Mouse (Mus musculus): ENCODE data around the gene Mgat3.

Mgat3 gene

DNA sequence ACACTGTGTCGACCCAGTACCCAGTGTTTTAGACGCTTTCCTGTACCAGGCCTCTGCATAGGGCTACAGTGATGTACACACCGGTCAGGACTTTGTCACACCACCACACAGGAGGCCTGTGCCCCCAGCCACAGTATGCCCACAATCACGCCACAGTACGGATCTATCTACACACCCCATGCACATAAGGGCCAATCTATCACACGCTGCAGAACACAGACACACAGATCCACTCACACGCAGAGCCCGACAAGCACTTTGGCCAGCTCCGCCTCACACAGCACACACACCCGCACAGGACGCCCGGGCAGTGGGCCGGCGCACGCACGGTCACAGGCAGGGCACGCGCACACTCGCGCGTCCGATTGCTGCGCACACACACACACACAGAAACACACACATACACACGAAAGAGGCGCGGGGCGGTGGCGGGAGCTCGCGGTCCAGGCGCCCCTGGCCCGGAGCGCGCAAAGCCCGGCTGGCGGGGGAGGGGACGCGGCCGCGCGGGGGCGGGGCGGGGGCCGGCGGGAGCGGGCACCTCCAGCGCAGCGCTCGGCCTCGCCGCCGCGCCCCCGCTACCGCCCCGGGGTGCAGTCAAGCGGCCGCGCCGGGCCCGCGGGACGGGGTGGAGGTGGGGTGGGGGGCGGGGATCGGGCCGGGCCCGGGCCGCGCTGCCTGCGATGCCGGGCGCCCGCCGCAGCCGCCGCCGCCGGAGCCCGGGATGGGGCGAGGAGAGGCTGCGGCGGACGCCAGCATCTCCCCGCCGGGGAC is at the start of gene Mgat3:
TSS of gene Mgat3 (plus strand) at position 721 of the 771 bp plus-strand sequence.
- DNase-seq: peak in 1 of 2 experiments; percentile 35

DNA sequence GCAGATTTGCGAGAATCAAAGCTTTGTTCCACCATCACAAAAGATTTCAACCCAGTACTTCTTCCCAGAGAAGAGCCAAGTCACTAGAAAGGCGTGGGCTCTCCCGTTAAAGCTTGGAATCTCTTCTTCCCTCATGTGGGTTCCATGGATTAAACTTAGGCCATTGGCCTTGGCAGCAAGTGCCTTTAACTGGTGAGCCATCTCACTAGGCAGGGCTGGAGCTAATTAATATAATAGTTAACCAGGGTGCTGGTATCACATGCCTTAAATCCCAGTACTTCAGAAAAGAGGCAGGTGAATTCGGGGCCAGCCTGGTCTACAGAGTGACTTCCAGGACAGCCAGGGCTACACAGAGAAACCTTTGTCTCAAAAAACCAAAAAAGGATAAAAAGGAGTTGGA is 48.9 kb upstream of the Mgat3 start:
- no peak for DNase-seq

DNA sequence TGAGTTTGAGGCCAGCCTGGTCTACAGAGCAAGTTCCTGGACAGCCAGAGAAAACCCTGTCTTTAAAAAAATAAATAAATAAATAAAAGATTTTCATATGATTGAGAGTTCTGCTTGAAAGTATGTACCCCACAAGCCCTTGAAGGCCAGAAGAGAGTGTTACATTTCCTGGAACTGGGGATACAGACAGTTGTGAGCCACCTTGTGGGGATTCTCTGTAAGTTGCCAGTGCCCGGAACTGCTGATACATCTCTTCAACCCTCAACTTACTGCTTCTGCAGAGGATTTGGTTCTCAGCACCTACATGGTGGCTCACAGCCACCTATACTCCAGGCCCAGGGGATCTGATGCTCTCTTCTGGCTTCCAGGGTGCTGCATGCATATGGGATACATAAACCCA is 46.3 kb upstream of the Mgat3 start:
- DNase-seq: no peak

DNA sequence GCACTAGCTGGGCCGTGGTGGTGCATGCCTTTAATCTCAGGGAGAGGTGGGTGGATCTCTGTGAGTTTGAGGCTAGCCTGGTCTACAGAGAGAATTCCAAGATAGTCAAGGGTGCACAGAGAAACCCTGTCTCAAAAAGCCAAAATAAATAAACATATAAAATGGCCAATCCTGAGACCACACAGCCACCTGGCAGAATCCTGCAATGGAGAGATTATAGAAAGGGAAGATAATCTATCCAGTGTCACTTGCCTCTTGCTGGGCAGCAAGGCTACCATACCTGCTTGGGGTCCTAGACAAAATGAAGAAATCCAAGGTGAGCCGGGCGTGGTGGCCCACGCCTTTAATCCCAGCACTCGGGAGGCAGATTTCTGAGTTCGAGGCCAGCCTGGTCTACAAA is 43.5 kb upstream of the Mgat3 start:
- DNase-seq: no peak

DNA sequence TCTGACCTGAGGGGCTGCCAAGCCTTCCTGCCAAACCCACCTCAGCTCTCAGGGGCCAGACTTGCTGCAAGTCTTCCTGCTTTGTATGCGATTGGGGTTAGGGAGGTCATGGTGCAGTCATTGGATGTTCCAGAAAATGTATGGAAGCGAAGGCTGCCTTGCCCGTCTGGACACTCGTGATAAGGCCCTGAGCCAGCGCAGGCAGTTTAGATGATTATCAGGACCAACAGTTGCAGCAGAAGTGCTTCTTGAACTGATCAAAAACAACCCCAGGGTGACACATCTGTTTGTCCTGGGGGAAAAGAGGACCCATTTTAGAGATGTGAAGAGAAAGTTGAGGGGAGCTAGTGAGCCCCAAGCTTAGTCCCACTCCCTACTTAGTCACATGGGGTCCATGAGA is 42.8 kb upstream of the Mgat3 start:
- no peak for DNase-seq

DNA sequence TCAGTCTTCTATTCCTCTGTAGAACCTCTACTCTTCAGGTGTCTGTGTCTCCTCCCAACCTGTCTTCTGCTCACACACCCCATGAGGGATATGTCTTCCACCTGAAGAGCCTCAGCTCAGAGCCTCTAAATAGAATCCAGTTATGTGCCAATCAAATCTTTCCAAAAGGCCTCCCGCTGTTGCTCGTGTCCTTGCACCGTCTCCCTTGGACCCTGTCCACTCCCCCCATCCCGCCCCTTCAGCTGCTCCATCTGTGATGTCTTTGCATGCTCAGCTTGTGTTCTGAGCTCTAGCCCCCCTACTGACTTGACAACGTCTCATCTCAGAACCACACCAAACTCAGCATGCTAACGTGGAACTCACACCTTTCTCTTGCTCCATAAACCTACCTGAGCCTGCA is 42.1 kb upstream of the Mgat3 start:
- DNase-seq: no peak

DNA sequence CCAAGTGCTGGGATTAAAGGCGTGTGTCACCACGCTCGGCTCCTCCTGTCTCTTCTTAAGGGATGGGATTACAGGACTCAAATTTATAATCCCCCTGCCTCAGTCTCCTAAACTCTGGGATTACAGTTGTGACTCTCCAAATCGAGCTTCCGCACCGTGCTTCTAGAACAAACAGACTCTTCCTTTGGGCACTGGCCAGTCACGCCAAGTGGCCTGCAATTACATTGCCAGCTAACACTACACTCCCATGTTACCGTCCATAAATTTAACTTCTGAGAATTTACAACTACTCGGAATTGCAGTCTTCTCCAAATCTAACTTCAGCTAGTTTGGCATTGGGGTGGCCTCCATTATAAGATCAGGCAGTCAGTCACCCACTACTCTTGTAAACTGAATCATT is 41.1 kb upstream of the Mgat3 start:
- DNase-seq: no peak

DNA sequence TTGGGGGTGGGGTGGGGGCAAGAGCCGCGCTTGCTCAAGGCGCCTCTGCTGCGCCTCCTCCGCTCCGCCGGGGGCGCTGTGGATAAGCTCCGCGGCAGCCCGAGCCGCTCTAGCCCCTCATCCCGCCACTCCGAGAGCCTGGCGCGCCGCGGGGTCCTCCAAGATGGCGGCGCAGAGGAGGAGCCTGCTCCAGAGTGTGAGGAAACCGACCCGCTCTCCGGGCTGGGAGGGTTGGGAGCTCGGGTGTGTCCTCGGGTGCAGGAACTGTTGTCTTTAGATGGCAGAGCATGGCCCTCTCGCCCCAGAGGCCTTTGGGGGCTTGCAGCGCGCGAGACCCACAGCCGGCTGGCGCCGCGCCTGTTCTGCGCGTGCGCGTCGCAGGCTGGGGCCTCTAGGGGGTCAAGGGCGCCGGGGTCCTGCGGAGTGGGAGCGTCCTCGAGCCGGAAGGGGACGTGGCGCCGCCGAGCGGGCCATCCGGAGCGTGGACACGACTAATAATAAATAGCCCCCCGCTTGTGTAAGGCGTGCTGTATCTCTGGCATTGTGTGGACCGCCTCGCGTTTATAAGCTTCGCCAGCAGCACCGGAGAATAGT is 40.4 kb upstream of the Mgat3 start, which contains the start of gene Tab1:
TSS of gene Tab1 (plus strand) at position 135 of the 594 bp plus-strand sequence.
- peak; percentile 89 to 92 for DNase-seq

DNA sequence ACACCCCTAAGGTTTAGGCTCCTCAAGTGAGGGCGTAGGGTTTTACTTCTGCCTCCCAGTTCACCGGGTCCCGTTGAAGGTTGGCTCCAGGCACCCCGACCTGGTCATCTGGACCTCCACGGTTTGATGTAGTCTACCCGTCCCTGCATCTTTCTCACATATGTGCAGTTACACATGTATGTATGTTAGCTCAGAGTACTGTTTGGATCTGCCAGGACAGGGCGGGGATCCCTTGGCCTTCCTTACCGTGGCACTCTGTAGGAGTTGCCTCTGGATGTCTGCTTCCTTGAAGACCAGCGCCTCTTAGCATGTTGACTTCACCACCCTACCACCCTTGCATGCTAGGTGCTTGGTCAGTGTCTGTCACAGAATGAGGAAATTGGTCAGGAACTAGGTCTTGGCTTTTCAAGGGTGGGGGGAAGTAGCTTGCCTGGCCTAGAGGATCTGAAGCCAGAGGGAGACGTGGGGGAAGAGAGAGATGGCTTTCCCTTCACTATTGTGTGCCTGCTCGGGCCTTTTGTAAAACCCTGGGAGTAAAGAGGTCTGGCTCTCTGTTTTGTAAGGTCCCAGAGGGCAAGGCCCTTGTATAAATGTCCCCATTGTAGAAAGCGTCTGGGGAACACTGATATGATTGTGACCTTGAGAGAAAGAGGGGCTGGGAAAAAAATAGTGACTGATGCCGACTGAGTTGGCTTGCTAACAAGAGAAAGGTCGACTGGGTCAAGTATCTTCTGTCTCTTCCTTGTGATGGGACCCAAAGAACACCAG is 39.7 kb upstream of the Mgat3 start:
- peak; percentile 23 to 30 for DNase-seq

DNA sequence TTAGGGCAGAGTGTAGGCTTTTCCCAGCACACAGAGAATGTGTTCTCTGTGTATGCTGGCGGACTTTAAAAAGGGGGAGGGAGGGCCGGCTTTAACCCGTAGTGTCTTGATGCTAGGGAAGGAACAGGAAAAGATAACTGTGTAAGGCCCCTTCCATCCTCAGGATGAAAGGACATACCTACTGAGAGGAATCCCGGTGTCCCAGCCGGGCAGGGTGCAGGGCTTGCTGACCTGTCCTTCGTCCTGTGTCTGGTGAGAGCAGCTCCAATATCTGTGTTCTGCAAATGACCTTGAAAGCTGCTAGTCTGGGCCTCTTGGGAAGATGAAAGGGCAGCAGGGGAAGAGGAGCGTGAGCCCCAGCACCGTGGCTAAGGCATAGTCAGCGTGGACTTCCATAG is 39.1 kb upstream of the Mgat3 start:
- no peak for DNase-seq

DNA sequence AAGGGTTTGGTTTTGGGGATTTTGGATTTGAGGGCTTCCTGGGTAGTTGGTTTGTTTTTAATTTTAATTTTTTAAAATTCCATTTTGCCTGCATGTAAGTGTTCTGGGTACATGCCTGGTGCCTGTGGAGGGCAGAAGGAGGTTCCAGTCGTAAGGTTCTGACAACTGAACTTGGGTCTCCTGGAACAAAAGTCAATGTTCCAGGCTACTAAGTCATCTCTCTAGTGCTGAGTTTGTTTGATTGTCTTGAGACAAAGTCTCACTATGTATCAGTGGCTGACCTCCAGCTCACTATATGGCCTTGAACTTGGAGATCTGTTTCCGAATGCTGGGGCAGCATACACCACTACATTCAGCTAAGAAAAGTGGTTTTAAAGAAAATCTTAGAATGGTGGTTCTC is 38.0 kb upstream of the Mgat3 start:
- no peak for DNase-seq

DNA sequence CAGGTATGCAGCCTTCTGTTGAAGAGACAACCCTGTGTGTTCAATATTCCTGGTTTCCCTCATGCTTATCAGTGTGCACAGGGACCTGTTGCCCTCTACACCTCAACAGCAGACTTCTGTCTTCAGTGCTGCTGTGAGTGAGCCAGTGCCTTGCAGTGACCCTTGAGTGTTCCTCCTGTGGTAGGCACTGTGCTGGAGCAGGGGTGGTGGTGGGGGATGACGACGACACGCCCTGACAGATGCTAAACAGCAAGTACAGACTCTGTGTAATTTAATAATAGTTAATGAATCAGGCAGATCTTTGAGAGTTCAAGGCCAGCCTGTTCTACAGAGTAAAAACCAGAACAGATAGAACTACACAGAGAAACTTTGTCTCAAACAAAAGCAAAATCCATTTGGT is 36.9 kb upstream of the Mgat3 start:
- DNase-seq: no peak

DNA sequence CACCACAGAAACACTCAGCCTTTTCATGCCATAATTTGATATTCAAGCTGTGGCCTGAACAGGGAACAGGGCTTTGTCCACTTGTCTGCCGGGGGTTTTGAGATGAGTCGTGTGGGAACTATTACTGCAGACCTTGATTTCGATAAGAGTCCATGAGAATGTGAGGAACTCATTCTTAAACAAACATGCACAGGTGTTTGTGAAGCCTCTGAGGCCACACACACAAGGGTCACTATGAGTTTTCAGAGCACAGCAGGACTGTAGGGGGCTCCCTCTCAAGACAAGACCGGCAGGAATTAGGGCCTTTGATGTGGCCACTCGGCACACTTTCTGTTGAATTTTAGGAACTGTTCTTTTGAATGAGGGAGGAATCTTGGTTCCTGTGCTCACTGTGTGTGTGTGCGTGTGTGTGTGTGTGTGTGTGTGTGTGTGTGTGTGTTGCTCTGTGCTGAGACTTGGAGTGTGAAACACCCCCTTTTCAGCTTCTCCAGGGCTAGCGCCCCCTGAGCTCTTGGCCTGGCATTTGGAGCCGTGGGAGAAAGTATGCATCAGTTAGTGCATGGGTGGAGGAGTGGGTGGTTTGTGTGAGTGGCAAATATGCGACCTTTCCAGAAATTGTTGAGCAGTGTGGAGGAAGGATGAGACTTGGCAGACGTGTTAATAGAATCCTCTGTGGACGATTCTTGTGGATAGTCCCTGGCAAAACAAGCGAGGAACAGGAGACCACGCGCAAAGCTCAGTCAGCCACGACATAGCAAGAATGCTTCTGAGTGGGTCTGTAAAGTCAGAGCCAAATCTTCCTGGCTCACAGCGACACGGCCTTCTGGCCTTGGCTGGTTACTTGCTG is 35.4 kb upstream of the Mgat3 start:
- DNase-seq: no peak

DNA sequence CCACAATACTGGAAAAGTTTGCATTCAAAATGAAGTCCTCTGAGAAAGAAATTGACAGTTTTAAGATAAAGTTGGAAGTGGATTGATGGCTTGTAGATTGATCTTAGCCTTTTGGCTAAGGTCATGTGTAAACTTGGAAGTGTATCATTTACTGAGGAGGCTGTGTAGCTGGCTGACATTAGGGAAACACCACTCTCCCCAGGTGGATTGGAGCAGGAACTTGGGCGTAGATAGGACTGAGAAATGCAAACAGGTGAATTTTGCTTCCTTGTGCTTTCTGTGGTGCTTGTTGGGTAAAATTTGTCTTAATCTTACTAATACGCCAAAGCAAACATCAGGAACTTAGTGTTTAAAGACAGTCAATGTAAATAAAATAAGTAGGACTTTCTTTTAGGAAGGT is 33.2 kb upstream of the Mgat3 start:
- DNase-seq: no peak

DNA sequence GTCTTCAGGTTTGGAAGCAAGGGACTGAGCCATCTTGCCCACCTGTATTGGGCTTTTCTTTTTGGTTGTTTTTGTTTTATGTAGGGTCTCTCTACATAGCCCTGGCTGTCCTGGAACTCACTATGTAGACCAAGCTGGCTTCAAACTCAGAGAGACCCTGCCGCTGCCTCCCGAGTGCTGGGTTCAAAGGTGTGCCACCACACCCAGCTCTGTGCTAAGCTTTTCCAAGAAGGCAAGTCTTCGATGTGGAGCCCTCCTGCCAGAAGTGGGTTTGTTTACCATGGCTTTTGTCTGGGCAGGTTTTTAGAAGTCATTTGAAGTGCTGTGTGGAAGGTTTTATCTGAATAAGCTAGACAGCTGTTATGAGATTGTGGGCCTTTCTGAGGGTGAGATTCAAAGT is 32.6 kb upstream of the Mgat3 start:
- no peak for DNase-seq

DNA sequence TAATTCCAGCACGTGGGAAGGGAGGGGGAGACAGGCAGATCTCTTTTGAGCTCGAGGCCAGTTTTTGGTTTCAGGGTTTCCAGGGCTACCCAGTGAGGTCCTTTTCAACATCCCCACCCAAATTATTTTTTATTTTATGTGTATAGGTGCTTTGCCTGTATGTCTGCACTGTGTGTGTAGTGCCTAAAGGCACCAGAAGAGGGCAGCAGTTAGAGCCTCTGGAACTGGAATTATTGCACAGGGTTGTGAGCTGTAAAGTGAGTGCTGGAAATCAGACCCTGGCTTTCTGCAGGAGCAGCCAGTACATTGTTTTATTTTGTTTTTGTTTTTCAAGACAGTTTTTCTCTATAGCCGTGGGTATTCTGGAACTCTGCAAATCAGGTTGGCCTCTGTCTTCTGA is 31.4 kb upstream of the Mgat3 start:
- DNase-seq: no peak

DNA sequence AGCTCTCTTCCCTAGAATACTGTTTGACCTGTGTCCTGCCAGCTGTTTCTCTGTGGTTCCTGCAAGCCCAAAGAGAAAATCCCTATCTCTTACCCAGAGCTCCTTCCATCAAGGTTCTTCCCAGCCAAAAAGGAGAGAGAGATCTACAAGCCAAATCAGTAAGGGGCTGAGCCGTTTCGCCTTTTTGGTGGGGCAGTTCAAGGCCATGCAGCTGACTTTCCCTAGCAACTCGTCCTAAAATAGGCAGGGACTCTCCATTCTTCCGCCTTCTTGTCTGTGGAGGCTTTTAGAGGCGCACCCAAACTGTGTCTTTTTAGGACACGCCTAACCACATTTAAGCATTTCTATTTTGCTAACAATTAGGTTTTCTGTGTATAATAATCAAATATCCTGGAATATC is 29.8 kb upstream of the Mgat3 start:
- no peak for DNase-seq

DNA sequence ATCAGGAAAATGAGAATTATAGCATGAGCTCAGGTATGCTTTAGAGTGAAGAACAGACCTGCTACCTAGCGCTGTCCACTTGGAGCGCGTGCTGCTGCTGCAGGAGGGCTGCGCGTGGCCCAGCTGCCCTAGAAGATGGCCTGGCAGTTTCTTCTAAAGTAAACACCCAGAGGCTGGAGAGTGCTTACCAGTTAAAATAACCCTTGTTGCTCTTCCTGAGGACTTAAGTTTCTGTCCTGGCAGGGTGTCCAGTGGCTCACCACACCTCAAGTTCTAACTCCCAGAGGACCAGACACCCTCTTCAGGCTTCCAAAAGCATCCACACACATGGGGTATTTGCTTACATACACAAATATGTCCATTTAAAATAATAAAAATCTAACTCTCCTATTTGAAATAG is 28.1 kb upstream of the Mgat3 start:
- no peak for DNase-seq

DNA sequence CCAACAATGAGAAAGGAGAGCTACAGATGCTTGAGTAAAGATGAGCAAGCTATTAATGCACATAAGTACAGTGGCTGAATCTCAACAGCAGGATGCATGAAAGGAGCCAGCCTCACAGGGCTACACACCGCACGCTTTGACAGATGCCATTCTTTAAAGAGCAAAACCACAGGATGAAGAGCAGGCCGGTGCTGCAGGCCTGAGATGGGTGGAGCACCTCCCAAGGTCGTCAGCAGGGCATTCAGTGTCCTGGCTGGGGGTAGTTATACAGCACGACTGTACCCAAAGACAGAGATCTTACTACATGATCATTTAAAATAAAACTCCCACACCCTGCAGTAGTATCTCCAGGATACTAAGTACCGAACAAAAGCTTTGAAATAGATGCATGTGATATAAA is 27.4 kb upstream of the Mgat3 start:
- no peak for DNase-seq

DNA sequence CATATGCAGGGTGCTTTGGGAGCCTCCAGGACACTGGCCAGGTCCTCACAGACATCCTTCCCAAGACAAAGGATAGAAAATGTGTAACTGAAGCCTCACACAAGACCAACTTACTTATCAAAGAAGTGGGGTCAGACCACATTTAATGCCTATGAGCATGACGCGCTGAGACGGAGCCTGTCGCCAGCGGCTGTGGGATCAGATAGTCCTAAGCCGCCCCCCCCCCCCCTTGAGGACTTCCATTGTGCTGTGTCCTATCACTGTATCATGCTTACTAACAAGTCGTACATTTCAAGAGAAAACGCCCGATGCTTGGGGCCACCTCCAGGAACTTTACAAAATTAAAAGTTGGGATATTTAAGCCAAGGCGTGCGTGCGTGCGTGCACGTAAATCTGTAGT is 26.4 kb upstream of the Mgat3 start:
- no peak for DNase-seq

DNA sequence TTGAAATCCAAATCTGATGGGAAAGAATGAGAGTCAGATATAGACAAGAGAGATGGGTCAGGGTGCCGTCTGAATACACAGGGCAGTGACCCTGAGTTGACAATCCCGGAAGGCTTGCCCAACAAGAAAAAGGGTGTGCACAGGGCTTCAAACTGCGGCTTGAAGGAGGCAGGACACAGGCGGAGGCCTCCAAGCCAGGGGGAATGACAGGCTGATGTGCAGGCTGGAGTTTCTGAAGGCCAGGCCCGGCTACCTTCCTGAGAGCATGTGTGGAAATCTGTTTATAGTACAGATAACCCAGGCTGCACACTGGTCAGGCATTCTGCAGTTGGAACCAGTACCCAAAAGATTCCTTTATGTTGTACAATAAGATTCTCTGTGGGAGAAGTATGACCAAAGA is 26.0 kb upstream of the Mgat3 start:
- no peak for DNase-seq

DNA sequence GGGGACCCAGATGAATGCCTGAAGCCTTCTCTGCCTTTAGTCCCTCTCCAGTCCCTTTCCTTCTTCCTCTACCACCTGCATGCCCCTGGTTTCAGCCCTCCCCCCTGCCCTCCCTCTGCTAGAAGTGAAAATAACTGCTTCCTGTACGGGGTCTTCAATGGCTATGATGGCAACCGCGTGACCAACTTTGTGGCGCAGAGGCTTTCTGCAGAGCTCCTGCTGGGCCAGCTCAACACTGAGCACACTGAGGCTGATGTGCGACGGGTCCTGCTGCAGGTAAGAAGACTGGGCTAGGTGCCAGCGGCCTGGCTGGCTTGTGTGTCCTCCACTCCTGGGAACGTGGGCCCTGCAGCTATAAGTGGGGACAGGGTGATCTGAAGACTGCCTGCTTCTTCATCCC is 25.0 kb upstream of the Mgat3 start:
- no peak for DNase-seq

DNA sequence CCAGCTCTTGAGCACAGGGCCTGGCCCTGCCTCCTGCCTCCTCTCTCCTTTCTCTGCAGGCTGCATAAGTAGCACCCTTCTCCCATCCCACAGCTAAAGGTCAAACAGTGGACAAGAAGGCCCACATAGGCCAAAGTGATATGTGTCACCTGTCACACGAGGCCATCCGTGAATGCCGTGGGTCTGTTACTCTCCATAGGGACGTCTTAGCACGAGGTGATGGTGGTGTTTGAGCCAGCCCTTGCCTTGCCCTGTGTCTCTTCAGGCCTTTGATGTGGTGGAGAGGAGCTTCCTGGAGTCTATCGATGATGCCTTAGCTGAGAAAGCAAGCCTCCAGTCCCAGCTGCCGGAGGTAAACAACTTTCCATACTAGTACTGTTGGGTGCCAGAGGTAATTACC is 24.0 kb upstream of the Mgat3 start:
- no peak for DNase-seq

All from lung, adult 18-20 months (tissue).